37 mouse cellular contexts compared by ENCODE assay signal in genomic region chr11:115341246-115341645, GRCm38 (mm10). TPM values are rescaled to one million over a fixed set of nuclear protein-coding genes. Genes with fewer than 3 reads are reported as not detected.
"Had no signal": no experiment of that assay in that cellular context is flagged by ENCODE, and none has a peak within 500 bp of the region (broad histone marks: within the 10 kb centered on the region; RNA-seq: fewer than 3 reads in every experiment).

No protein-coding gene starts in this region.

- H3K4me1 ChIP-seq: liver, embryonic 12.5 days; liver, embryonic 15.5 days; lung, embryonic 15.5 days; midbrain, embryonic 12.5 days; midbrain, embryonic 15.5 days had no signal

- H3K27ac ChIP-seq: limb, embryonic 10.5 days; limb, embryonic 12.5 days; limb, embryonic 13.5 days; limb, embryonic 15.5 days; liver, embryonic 12.5 days; liver, embryonic 13.5 days; liver, embryonic 14.5 days; liver, embryonic 15.5 days; lung, embryonic 15.5 days; macrophage; midbrain, embryonic 10.5 days; midbrain, embryonic 12.5 days; midbrain, embryonic 13.5 days; midbrain, embryonic 15.5 days had no signal

- H3K9ac ChIP-seq: limb, embryonic 12.5 days; limb, embryonic 13.5 days; limb, embryonic 15.5 days; liver, embryonic 12.5 days; liver, embryonic 13.5 days; liver, embryonic 14.5 days; liver, embryonic 15.5 days; liver, postnatal 0 days; lung, embryonic 14.5 days; lung, embryonic 15.5 days; midbrain, embryonic 12.5 days; midbrain, embryonic 13.5 days; midbrain, embryonic 15.5 days had no signal

- H3K4me2 ChIP-seq: limb, embryonic 12.5 days; limb, embryonic 13.5 days; limb, embryonic 15.5 days; liver, embryonic 11.5 days; liver, embryonic 12.5 days; liver, embryonic 13.5 days; liver, embryonic 15.5 days; lung, embryonic 14.5 days; lung, embryonic 15.5 days; midbrain, embryonic 11.5 days; midbrain, embryonic 12.5 days; midbrain, embryonic 13.5 days; midbrain, embryonic 15.5 days had no signal

- H3K4me3 ChIP-seq: limb, embryonic 10.5 days; limb, embryonic 12.5 days; limb, embryonic 13.5 days; limb, embryonic 15.5 days; liver, embryonic 12.5 days; liver, embryonic 13.5 days; liver, embryonic 15.5 days; lung, embryonic 15.5 days; megakaryocyte, embryonic 14.5 days; midbrain, embryonic 10.5 days; midbrain, embryonic 12.5 days; midbrain, embryonic 13.5 days; midbrain, embryonic 15.5 days; myocyte had no signal

- H3K9me3 ChIP-seq: limb, embryonic 10.5 days; limb, embryonic 12.5 days; limb, embryonic 13.5 days; limb, embryonic 15.5 days; liver, embryonic 12.5 days; liver, embryonic 13.5 days; liver, embryonic 15.5 days; lung, embryonic 15.5 days; megakaryocyte, embryonic 14.5 days; midbrain, embryonic 10.5 days; midbrain, embryonic 12.5 days; midbrain, embryonic 13.5 days; midbrain, embryonic 15.5 days had no signal

- H3K36me3 ChIP-seq: limb, embryonic 10.5 days; limb, embryonic 12.5 days; limb, embryonic 13.5 days; limb, embryonic 15.5 days; liver, embryonic 12.5 days; liver, embryonic 13.5 days; liver, embryonic 15.5 days; lung, embryonic 15.5 days; midbrain, embryonic 10.5 days; midbrain, embryonic 12.5 days; midbrain, embryonic 13.5 days; midbrain, embryonic 15.5 days had no signal

- ATAC-seq: liver, embryonic 12.5 days; liver, postnatal 0 days; lung, postnatal 0 days; midbrain, embryonic 13.5 days; midbrain, embryonic 15.5 days; midbrain, embryonic 16.5 days had no signal

- DNase-seq: left cerebral cortex, postnatal 4 days; liver; liver, embryonic 13.5 days; liver, postnatal 0 days; lung, adult 18-20 months; lung, adult 2 months; lung, embryonic 14.5 days; lung, postnatal 10 days; lung, postnatal 14 days; lung, postnatal 36 days; lung, postnatal 4 days; midbrain, embryonic 14.5 days had no signal

RNA-seq across cellular contexts. Expression of gene Otop3, which starts 6.7 kb away (rescaled TPM):
- polyA plus RNA-seq: limb, embryonic 10.5 days; limb, embryonic 11.5 days; limb, embryonic 12.5 days; limb, embryonic 13.5 days; limb, embryonic 14.5 days; liver, adult 2 months; liver, embryonic 11.5 days; liver, embryonic 12.5 days; liver, embryonic 13.5 days; liver, embryonic 14.5 days; liver, embryonic 15.5 days; liver, postnatal 0 days; lung, embryonic 14.5 days; lung, embryonic 15.5 days; lung, embryonic 16.5 days; lung, postnatal 0 days; macrophage; myocyte had no signal

RNA-seq across cellular contexts. Expression of gene Ush1g, which starts 19.4 kb away (rescaled TPM):
- polyA plus RNA-seq: limb, embryonic 10.5 days; limb, embryonic 11.5 days; limb, embryonic 12.5 days; limb, embryonic 13.5 days; limb, embryonic 14.5 days; lung, embryonic 14.5 days; lung, embryonic 15.5 days; lung, embryonic 16.5 days; lung, postnatal 0 days; macrophage; midbrain, embryonic 10.5 days; neural tube, embryonic 11.5 days had no signal

RNA-seq across cellular contexts. Expression of gene Hid1, which starts 26.3 kb away (rescaled TPM):
- polyA plus RNA-seq: macrophage had no signal

RNA-seq across cellular contexts. Expression of gene Otop2, which starts 34.3 kb away (rescaled TPM):
- polyA plus RNA-seq: limb, embryonic 10.5 days; limb, embryonic 11.5 days; limb, embryonic 12.5 days; limb, embryonic 13.5 days; liver, adult 2 months; liver, embryonic 11.5 days; liver, embryonic 12.5 days; liver, embryonic 13.5 days; liver, embryonic 14.5 days; liver, embryonic 15.5 days; liver, embryonic 16.5 days; liver, postnatal 0 days; lung, embryonic 14.5 days; lung, embryonic 15.5 days; lung, embryonic 16.5 days; lung, postnatal 0 days; macrophage; midbrain, embryonic 10.5 days; midbrain, embryonic 11.5 days; midbrain, embryonic 12.5 days; midbrain, embryonic 13.5 days; midbrain, embryonic 14.5 days; midbrain, embryonic 15.5 days; neural tube, embryonic 11.5 days had no signal

RNA-seq across cellular contexts. Expression of gene Cdr2l, which starts 40.5 kb away (rescaled TPM):
- polyA plus RNA-seq: macrophage had no signal
